Mouse (Mus musculus) liver, postnatal 0 days (tissue): ENCODE data around the gene Sctr.

Experiments used
- CTCF ChIP-seq: sonication (generic); IDR thresholded peaks from 2 replicates; pipeline ENCODE4 v1.5.1; 2016; ENCODE audit warnings: antibody characterized with exemption, low read depth
- EP300 ChIP-seq: IDR thresholded peaks from 2 replicates; pipeline ENCODE4 v1.6.1; 2016; ENCODE audit warnings: antibody characterized with exemption, low read depth, mild to moderate bottlenecking

DNA sequence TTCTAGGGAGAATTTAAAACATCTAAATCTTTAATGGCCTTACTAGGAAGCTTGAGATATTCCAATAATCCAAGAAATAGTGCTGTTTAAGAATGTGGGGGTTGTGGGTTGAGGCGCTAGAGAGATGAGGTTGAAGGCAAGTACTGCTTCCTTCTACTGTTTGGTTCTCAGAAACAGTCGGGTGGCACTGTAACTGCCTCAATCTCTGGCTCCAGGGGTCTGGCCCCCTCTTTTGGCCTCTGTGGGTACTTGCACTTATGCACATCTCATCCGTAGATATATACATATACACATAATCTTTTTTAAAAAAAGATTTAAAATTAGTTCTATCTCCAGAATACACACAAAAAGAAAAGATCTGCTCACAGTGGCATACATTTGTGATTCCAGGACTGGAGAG, 12.2 kb downstream of the Sctr start:
- no peak for TF ChIP-seq CTCF
- no peak for TF ChIP-seq EP300
